Mouse (Mus musculus): ENCODE measurements around the gene Npy4r.

DNA sequence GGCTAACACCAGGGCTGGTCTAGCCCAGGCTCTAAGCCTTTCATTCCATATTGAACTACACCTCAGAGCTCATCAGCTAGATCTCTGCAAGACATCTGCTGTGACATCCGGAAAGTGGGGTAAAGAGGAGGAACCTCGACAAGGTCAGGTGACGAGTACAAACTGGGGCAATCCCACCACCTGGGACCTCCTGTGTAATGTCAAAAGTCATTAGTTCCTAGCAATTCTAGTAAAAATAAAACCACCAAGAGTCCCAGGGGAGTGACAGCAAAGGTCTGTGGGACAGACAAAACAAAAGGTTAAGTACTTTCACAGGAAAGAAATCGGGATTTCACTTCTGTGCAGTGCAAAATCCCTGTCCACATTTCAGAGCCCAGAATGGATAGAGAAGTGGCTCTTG lies 41.6 kb upstream of the Npy4r start:
- no peak for TF ChIP-seq MYOD1 (IDR thresholded peaks at IDR 0.05; ENCODE audit: control insufficient read depth in 1 of 3, insufficient read length in 2 of 3, low read depth in 2 of 3)
- no peak for TF ChIP-seq MAX (IDR thresholded peaks at IDR 0.05; ENCODE audit: low read depth)
- TF ChIP-seq POLR2A (IDR thresholded peaks at IDR 0.05; ENCODE audit: insufficient read length, low read depth), result no peak
- TF ChIP-seq E2F4 (IDR thresholded peaks at IDR 0.05; ENCODE audit: insufficient read depth), result no peak
- TF ChIP-seq TCF3 (IDR thresholded peaks at IDR 0.05; ENCODE audit: insufficient read length, low read depth), result no peak
- no peak for TF ChIP-seq TCF12 (IDR thresholded peaks at IDR 0.05; ENCODE audit: insufficient read depth, poor library complexity, severe bottlenecking)
- TF ChIP-seq SRF (IDR thresholded peaks at IDR 0.05; ENCODE audit: control insufficient read depth, insufficient read length, low read depth), result no peak

Measured in myocyte (in vitro differentiated cells).